Mouse (Mus musculus) erythroblast, embryonic 14.5 days (primary cell): ENCODE data around the gene Pold4. TPM values are rescaled to one million over a fixed set of nuclear protein-coding genes. Genes with fewer than 3 reads are reported as not detected.

Source experiments
- H3K27me3 ChIP-seq: 2 replicates; pipeline ENCODE4 v1.6.1; 2012; ENCODE audit warnings: inconsistent platforms; ENCODE audit not compliant: control insufficient read depth
- H3K36me3 ChIP-seq: 2 replicates; pipeline ENCODE4 v1.6.1; 2012; ENCODE audit warnings: mild to moderate bottlenecking, inconsistent platforms; ENCODE audit not compliant: control insufficient read depth
- H3K4me1 ChIP-seq: 2 replicates; pipeline ENCODE4 v1.6.1; 2012; ENCODE audit warnings: inconsistent platforms; ENCODE audit not compliant: control insufficient read depth
- H3K4me3 ChIP-seq: replicated peaks from 2 replicates; pipeline ENCODE3; 2012; ENCODE audit warnings: moderate library complexity, mild to moderate bottlenecking, inconsistent platforms
- H3K9me3 ChIP-seq: 2 replicates; pipeline ENCODE4 v1.6.1; 2012; ENCODE audit warnings: low read length, inconsistent platforms, mixed read lengths; ENCODE audit not compliant: control insufficient read depth
- GATA1 ChIP-seq: IDR thresholded peaks from 2 replicates; pipeline ENCODE4 v1.6.1; 2012; ENCODE audit warnings: low read length, inconsistent platforms, mixed read lengths
- TAL1 ChIP-seq: IDR thresholded peaks from 3 replicates; pipeline ENCODE4 v1.6.1; 2012; ENCODE audit warnings: low read length, inconsistent platforms, mixed read lengths
- polyA plus RNA-seq: library from polyadenylated mRNA; stranded (reverse); fragments of >175 nt; gene quantifications from 2 replicates; pipeline ENCODE4 v1.2.3, GENCODE M21; 2012

Gene Pold4
- polyA plus RNA-seq, 1 experiment, result 0.49 TPM

DNA sequence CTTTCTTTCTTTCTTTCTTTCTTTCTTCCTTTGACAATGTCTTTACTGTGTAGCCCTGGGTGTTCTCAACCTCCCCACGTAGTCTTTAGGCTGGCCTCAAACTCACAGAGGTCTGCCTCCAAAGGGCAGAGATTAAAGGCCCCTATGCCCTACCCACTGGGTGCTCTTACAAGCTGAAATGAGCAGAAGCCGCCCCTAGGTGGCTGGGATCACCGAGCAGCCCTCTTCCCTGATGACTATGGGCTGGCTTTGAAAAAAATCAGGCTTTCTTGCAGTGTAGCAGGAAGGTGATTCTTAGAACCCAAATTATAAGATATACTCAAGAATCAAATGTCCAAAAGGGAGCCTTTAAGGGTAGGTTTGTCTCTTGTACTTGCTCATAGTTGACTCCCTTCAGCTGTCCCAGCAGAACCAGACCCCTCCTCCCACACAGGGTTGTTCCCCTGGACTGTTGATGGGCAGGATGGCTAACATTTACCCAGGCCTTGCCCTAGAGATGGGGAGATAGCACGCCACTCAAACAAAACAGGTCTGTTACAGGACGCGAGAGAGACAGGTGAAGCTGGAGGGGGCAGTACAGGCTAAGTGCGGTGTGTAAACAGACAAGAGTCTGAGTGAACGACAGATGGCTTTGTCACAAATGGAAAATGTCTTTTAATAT is 29.5 kb downstream of the Pold4 start:
- Histone ChIP-seq H3K36me3 (no peaks in the 10 kb centered on the region), H3K4me3 (no peak overlapping the region), H3K9me3 (no peaks in the 10 kb centered on the region), H3K27me3 (no peaks in the 10 kb centered on the region; the same call in 1 of the 2 replicates), H3K4me1 (peaks cover 18% of the 10 kb centered on the region)
- no peak for TF ChIP-seq GATA1
- TF ChIP-seq TAL1, result no peak

DNA sequence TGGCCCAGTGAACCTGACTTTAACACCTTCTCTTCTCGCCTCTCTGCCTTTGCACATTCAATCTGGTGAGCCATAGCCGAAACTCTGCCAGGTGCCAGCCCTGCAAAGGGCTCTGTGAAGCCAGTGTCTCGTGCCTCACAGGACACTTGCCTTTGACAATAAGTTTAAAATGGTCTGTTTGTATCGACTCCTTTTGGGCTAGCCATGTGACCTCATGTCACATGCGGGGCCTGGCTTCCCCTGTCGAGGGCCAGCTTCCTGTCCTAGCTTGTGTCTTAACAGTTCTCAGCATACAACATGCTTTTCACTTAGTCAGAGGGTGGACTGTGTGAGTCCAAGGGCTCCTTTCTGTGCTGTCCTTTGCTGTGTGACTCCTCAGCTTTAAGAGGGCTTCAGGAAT is 31.1 kb downstream of the Pold4 start:
- H3K9me3 ChIP-seq, result no peaks in the 10 kb centered on the region
- peaks cover 6% of the 10 kb centered on the region for H3K4me1 ChIP-seq
- no peak overlapping the region for H3K4me3 ChIP-seq
- TF ChIP-seq TAL1 (no peak), GATA1 (no peak)
- H3K36me3 ChIP-seq, result no peaks in the 10 kb centered on the region
- H3K27me3 ChIP-seq, result peaks cover 2% of the 10 kb centered on the region

DNA sequence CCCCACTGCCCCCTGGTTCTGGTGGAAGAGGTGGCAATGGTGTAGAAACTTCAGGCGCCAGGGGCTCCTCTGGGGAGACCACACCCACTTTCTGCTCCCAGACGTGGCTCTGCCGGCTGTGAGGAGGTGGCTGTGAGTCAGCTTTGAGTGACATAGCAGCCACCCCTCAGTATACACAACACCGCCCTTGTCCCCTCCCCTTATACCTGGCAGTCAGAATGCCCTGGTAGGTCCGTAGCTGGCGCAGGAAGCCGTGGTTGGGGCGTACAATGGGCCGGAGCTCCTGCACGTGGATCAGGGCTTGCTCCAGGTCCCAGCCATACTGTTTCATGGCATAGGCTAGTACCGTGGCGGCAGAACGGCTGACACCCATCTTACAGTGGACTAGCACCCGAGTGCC is 32.0 kb downstream of the Pold4 start:
- Histone ChIP-seq H3K4me3 (no peak overlapping the region), H3K9me3 (no peaks in the 10 kb centered on the region), H3K36me3 (no peaks in the 10 kb centered on the region), H3K27me3 (peaks cover 11% of the 10 kb centered on the region), H3K4me1 (peaks cover 10% of the 10 kb centered on the region)
- TF ChIP-seq GATA1 (no peak), TAL1 (no peak)

DNA sequence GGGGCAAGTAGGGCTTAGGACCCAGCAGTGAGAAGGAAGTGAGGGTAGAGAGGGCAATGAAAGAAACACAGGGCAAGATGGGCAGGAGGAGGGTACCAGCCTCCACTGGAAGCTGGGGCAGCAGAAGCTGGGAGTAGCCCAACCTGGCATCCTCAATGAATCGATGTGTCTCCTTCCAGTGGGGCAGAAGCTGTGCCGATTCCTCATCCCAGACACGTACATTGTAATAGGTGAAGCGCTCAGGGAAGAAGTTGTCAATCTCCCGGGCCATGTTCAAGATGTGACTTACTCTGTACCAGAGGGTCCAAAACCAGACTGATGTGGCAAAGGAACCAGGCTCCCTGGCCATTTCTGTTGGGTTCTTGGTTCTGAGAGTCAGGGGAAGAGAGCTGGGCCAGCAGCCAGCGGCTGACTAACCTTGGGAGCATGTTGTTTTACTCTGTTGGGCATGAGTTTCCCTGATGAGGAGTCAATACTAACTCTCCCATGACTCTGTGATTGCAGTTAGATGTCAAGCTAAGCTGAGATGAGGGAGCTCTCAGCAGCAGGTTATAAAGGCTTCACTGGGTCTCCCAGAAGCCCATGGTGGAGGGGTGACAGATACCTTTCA is 32.6 kb downstream of the Pold4 start:
- TF ChIP-seq GATA1 (no peak), TAL1 (no peak)
- H3K36me3 ChIP-seq, result no peaks in the 10 kb centered on the region
- H3K9me3 ChIP-seq, result no peaks in the 10 kb centered on the region
- H3K27me3 ChIP-seq, result peaks cover 17% of the 10 kb centered on the region
- H3K4me1 ChIP-seq, result peaks cover 16% of the 10 kb centered on the region
- no peak overlapping the region for H3K4me3 ChIP-seq

DNA sequence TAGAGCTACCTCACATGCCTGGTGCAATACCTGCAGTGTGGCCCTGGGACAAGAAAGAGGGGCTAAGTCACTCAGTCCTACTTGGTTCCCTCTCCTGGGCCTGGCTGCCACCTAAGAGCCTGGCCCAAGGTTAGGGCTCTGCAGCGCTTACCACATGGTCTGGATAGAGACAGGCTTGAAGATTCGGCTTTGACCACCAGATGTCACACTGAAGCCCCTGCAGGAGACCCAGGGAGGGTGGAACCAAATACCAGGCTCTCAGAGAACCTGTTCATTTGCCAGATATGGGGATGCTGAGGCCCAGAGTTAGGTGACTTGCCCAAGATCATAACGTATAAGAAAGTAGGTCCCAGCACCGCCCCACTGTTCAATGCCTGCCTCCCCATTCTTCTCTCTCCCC is 34.3 kb downstream of the Pold4 start:
- Histone ChIP-seq H3K36me3 (no peaks in the 10 kb centered on the region), H3K9me3 (no peaks in the 10 kb centered on the region), H3K27me3 (peaks cover 30% of the 10 kb centered on the region), H3K4me3 (no peak overlapping the region), H3K4me1 (peaks cover 18% of the 10 kb centered on the region)
- no peak for TF ChIP-seq TAL1
- TF ChIP-seq GATA1, result no peak

DNA sequence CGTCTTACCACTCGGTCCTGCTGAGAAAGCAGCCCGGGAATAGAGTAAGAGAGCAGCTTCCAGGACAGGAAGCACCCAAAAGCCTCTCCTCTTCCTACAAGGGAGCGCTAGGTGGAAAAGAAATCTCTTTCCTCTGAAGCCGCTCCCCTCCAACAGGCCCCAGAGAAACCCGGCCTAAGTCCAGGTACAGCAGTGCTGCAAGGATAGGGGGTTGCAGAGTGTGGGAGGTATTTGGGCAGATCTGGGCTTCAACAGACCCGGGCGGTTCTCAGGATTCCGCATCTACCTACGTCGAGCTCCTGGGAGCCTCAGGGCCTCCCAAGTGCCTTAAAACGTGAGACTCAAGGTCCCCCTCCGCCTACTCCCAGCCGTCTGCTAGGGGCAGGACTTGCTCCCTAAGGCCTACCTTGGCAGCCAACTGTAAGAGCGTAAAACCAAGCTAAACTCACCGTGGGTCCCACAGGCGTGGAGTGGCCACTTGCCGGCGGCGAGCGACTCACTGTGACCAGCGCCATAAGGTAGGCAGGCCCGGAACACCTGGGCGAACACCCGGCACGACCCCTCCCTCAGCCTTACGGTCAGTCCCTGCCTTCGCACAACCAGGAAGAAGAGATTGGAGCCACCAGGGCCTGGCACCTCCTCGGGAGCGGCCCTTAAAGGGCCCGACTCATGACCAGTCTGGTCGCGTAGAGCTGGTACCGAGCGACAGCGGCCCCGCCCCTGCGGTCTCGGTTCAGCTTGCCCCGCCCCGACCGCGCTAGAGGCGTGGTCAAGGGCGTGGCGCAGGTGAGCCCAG is 37.1 kb downstream of the Pold4 start, which contains the start of gene Ssh3:
TSS of gene Ssh3 (minus strand) at position 615 of the 796 bp plus-strand sequence.
- no peaks in the 10 kb centered on the region for H3K9me3 ChIP-seq

DNA sequence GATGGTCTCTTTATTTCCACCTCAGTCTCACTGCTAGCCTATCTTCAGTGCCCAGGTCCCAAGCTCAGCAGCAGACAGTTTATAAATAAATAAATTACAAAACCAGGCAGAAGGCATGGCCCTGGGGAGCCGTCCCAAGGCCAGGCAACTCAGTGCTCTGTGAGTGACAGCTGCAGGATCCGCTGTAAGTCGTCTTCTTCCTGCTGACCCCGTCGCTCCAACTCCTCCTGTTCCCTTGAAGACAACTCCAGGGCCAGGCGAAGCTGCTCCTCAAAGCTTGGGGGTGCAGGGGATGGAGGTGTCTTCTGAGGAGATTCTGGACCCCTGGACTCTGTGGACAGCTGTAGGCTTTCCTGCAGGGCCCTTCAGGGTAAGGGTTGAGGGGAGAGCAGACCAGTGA is 38.5 kb downstream of the Pold4 start:
- H3K4me3 ChIP-seq, result no peak overlapping the region
- H3K27me3 ChIP-seq, result peaks cover 30% of the 10 kb centered on the region
- no peaks in the 10 kb centered on the region for H3K36me3 ChIP-seq
- peaks cover 18% of the 10 kb centered on the region for H3K4me1 ChIP-seq
- TF ChIP-seq TAL1 (no peak), GATA1 (no peak)
- no peaks in the 10 kb centered on the region for H3K9me3 ChIP-seq

More for the DNA sequence above, 37.1 kb downstream of the Pold4 start, which contains the start of gene Ssh3:
- H3K4me3 ChIP-seq, result peak within 1 kb of the TSS; percentile 54
- TF ChIP-seq GATA1 (no peak), TAL1 (no peak)
- no peaks in the 10 kb centered on the region for H3K36me3 ChIP-seq
- H3K27me3 ChIP-seq, result peaks cover 30% of the 10 kb centered on the region
- H3K4me1 ChIP-seq, result peaks cover 18% of the 10 kb centered on the region

DNA sequence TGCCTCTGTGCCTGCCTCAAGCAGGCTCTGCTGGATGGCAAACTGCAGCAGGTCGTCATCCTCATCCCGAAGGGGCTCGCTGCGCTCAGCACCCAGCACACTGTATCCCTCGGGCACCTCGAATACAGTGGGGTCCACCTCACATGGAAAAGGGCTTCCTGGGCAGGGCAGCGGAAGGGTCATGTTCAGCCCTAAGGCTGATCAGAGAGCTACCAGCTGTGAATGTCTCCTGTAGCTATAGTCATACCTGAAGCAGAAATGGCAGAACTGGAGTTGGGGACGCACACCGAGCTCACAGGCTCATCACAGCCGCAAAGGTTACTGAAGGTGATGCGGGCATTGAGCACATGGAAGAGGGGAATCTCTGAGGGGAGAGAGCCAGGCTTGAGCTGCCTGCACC is 39.3 kb downstream of the Pold4 start:
- Histone ChIP-seq H3K9me3 (0 out of 2 replicates have a peak, but pooled peaks cover 1% of the 10 kb centered on the region), H3K4me1 (peaks cover 18% of the 10 kb centered on the region), H3K4me3 (no peak overlapping the region), H3K36me3 (no peaks in the 10 kb centered on the region), H3K27me3 (peaks cover 30% of the 10 kb centered on the region)
- no peak for TF ChIP-seq GATA1
- no peak for TF ChIP-seq TAL1

DNA sequence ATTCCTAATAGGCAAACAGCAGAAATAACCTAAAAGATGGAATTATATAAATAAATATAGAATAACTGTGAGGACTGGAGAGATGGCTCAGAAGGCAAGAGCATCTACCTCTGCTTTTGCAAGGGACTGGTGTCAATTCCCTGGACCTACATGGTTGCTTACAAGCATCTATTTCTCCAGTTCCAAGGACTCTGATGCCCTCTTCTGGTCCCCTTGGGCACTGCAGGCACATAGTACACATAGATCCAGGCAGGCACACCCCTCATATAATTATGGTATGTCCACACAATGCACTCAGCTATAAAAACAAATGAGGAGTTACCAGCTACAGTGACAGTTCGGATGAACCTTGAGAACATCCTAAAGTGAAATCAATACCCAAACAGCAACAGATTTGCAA is 47.8 kb downstream of the Pold4 start:
- H3K27me3 ChIP-seq, result peaks cover 17% of the 10 kb centered on the region
- peaks cover 10% of the 10 kb centered on the region for H3K9me3 ChIP-seq
- peaks cover 15% of the 10 kb centered on the region for H3K4me1 ChIP-seq
- H3K4me3 ChIP-seq, result no peak overlapping the region
- TF ChIP-seq TAL1 (no peak), GATA1 (no peak)
- H3K36me3 ChIP-seq, result no peaks in the 10 kb centered on the region
